Mouse (Mus musculus): ENCODE results near the gene Slc5a4a.

Slc5a4a gene

DNA sequence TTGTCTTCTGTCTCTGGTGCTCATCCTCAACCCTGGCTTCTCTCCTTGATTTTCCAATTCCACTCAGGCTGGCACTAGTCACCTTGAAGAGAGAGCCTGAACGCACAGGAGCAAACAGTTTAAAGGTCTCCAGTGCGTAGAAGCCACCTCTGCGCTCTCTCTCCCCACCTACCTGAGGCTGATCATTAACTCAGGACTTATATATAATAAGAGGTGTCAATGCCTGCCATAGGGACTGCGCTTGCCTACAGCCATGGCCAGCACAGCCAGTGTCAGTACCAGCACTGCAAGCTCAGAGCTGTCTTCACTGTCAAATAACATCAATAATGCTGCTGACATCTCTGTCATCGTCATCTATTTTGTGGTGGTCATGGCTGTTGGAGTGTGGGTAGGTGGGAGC, at the start of gene Slc5a4a:
Slc5a4a (plus strand) TSS at position 174 of the 400 bp plus-strand sequence.
- ATAC-seq (ENCODE audit: insufficient number of reproducible peaks, low FRiP score, low TSS enrichment) = no peak

DNA sequence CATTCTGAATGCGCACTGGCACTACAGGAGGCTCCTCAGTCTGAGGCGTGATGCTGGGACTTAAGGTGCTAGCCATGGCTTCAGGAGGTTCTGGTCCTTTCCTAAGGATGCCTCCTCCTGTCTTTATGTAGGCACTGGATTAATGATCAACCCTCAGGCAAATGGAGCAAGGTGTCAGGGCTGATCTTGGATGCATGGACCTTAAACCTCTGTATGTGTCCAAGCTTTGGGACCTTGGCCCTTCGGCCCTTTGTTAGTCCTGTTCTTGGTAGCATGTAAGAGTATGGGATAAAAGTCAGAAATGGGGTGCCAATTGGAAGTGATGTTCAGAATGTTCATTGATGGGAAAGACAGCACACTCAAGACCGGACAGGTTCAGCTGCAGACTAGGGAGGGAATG, 36.4 kb upstream of the Slc5a4a start, which contains the start of gene Slc5a4b:
Slc5a4b (minus strand) TSS at position 101 of the 400 bp plus-strand sequence.
- no peak for ATAC-seq (ENCODE audit: insufficient number of reproducible peaks, low FRiP score, low TSS enrichment)

DNA sequence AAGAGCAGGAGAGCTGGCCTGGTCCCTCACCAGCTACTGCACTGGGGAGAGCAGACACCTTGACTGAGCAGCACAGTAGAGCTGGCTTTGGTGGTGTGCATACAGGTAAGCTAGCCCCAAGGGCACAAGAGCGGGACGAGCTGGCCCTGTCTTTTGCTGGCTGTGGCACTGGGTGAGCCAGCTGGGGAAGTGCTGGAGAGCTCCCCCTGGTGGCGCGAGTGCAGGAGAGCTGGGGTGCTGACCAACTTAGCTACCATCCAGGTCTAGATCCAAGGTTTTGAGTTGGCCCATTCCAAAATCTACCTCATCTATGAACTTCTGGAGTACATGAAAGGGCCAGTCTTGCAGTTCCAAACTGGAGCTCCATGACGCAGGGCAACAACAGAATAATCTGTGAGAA, 29.3 kb upstream of the Slc5a4a start:
- ATAC-seq (ENCODE audit: insufficient number of reproducible peaks, low FRiP score, low TSS enrichment) = peak; percentile 66

- ATAC-seq (ENCODE audit: insufficient number of reproducible peaks, low FRiP score, low TSS enrichment) = no peak
Observed at GRCm38 (mm10) chr10:76118741-76119140, 28.5 kb upstream of the Slc5a4a start.

- ATAC-seq (ENCODE audit: insufficient number of reproducible peaks, low FRiP score, low TSS enrichment) = no peak
Observed at GRCm38 (mm10) chr10:76120124-76120711, 27.0 kb upstream of the Slc5a4a start.

- ATAC-seq (ENCODE audit: insufficient number of reproducible peaks, low FRiP score, low TSS enrichment) = no peak
Observed at GRCm38 (mm10) chr10:76121495-76121894, 25.8 kb upstream of the Slc5a4a start.

GRCm38 (mm10) chr10:76132506-76132905, 14.7 kb upstream of the Slc5a4a start:
- no peak for ATAC-seq (ENCODE audit: insufficient number of reproducible peaks, low FRiP score, low TSS enrichment)

- no peak for ATAC-seq (ENCODE audit: insufficient number of reproducible peaks, low FRiP score, low TSS enrichment)
Observed at GRCm38 (mm10) chr10:76136318-76136717, 10.9 kb upstream of the Slc5a4a start.

- no peak for ATAC-seq (ENCODE audit: insufficient number of reproducible peaks, low FRiP score, low TSS enrichment)
Observed at GRCm38 (mm10) chr10:76146846-76147245, 405 bp upstream of the Slc5a4a start.

DNA sequence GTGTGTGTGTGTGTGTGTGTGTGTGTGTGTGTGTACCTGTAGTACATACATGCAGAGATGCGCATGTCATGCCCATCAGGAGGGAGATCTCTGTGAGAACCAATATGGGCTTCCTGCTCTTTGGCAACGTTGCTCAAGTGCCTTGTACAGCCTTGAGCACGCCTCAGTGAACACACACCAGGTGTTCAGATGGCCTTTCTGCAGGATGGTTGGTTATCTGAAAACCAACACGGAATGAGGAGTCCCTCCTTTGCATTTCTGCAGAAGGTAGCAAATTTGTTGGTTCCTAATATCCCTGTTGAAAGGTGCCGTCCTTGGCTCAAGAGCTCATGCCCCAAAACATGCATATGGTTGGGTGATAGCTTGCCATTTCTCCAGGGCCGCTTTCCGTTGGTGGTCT, 8.7 kb downstream of the Slc5a4a start:
- ATAC-seq (ENCODE audit: insufficient number of reproducible peaks, low FRiP score, low TSS enrichment) = no peak

GRCm38 (mm10) chr10:76157528-76157927, 10.3 kb downstream of the Slc5a4a start:
- no peak for ATAC-seq (ENCODE audit: insufficient number of reproducible peaks, low FRiP score, low TSS enrichment)

GRCm38 (mm10) chr10:76158009-76158408, 10.8 kb downstream of the Slc5a4a start:
- ATAC-seq (ENCODE audit: insufficient number of reproducible peaks, low FRiP score, low TSS enrichment) = no peak

DNA sequence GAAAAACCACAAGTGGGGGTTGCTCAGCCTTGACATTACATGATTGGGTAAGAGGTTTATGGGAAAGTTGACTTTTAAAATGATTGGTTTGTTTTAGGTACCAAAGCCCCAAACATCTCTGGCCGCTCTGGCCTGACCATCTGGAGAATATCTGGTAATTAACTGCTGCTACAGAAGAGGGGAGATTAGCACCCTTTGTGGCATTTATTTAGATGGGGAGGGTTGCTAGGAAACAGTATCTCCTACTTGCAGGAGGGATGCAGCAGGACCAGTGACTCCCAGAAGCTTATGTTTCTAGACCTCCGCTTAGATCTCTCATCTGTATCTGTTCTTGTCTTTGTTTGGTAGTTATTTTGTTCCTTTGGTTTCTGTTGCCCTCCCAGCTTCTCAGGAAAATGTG, 27.6 kb downstream of the Slc5a4a start:
- no peak for ATAC-seq (ENCODE audit: insufficient number of reproducible peaks, low FRiP score, low TSS enrichment)

DNA sequence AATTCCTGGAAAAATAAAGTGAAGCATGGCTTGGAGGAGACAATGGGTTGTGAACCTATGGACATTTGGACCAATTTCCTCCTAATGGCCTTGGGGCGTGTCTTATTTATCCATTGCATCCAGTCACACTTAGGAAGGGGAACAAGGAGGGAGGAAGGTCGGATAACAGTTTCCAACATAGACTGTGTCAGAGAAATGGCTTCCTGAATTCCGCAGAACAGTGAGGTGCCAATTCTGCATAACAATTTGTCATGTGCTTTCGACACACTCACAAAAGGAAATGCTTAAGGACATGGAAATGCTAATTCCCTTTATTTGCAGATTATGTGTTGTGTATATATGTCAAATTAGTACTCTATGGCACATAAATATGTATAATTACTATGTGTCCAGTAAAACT, 38.0 kb downstream of the Slc5a4a start:
- no peak for ATAC-seq (ENCODE audit: insufficient number of reproducible peaks, low FRiP score, low TSS enrichment)

- no peak for ATAC-seq (ENCODE audit: insufficient number of reproducible peaks, low FRiP score, low TSS enrichment)
Observed at GRCm38 (mm10) chr10:76188010-76188409, 40.8 kb downstream of the Slc5a4a start.

GRCm38 (mm10) chr10:76201416-76201815, 54.2 kb downstream of the Slc5a4a start:
- ATAC-seq (ENCODE audit: insufficient number of reproducible peaks, low FRiP score, low TSS enrichment) = no peak

- ATAC-seq (ENCODE audit: insufficient number of reproducible peaks, low FRiP score, low TSS enrichment) = no peak
Observed at GRCm38 (mm10) chr10:76201978-76202377, 54.7 kb downstream of the Slc5a4a start.

DNA sequence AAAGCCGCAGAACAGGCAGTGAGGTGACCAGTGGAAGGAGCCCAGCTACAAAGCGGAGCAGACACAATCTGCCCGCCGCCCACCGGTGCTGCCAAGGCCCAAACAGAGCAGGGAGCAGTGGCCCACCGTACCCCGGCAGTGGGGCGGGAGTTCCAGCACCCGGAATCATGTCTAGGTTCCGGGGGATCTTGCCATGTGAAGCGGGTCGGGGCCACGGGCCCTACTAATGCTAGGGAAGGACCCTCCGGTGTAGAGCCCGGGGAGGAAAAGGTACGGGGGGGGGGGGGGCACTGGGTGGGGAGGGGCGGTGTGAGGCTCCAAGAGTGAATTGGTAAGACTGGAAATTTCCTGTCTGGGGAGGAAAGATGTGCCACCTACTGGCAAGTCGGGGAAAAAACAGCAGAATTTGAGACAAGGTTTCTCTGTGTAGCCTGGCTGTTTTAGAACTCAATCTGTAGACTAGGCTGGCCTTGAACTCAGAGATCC, 56.6 kb downstream of the Slc5a4a start:
- ATAC-seq (ENCODE audit: insufficient number of reproducible peaks, low FRiP score, low TSS enrichment) = no peak

- ATAC-seq (ENCODE audit: insufficient number of reproducible peaks, low FRiP score, low TSS enrichment) = no peak
Observed at GRCm38 (mm10) chr10:76207262-76207796, 60.1 kb downstream of the Slc5a4a start.

DNA sequence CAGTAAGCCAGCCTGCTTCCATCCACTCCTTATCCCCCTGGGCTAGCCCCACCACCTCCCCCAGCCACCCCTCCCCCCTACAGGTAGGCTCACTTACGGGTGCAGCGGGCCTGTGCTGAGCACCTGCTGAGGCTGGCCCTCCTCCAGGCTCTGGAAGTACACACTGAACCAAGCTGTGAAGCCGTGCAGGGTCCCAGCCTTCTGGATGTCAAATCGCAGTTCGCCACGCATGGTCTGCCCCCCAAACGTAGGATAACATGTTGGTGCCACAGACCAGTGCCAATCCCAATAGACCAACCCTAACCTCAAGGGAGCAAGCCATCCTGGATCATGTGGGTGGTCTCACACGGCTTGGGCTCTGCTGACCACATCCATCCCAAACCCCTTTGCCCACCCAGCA, 62.0 kb downstream of the Slc5a4a start:
- no peak for ATAC-seq (ENCODE audit: insufficient number of reproducible peaks, low FRiP score, low TSS enrichment)

- no peak for ATAC-seq (ENCODE audit: insufficient number of reproducible peaks, low FRiP score, low TSS enrichment)
Observed at GRCm38 (mm10) chr10:76210806-76211205, 63.6 kb downstream of the Slc5a4a start.

DNA sequence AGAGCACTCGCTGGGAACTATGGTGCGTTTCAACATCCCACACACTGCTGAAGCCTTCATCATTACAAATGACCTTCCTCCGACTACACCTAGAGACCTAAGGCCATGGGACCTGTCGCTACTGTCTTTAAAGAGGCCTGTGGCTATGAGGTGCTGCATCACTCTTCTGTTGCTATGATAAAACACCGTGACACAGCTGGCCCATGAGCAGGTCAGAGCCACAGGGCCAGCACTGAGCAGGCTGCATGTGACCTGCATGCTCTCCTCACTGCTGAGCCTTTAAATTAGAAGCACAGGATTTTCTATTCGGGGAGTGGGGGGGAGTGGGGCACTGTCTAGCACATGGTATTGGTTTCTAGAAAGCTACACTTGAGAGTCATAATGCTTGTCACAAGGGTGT, 64.9 kb downstream of the Slc5a4a start:
- no peak for ATAC-seq (ENCODE audit: insufficient number of reproducible peaks, low FRiP score, low TSS enrichment)

Measured in cerebellum, adult (tissue).